Mouse (Mus musculus) neural tube, embryonic 11.5 days (tissue): ENCODE results near the gene Fam104a. TPM values are rescaled to one million over a fixed set of nuclear protein-coding genes. Genes with fewer than 3 reads are reported as not detected.

Experiments
- ATAC-seq: fragments of 200-750 bp; cut with Nextera tagmentation; 2 replicates; pipeline ENCODE4 v1.8.0; 2017; ENCODE audit warnings: moderate number of reproducible peaks, mild to moderate bottlenecking, moderate TSS enrichment, moderate library complexity; ENCODE audit not compliant: insufficient read depth, low FRiP score, low TSS enrichment
- DNase-seq: peaks from one replicate; pipeline ENCODE4 v3.0.0-alpha.2; 2015; ENCODE audit warnings: low spot score
- H3K27ac ChIP-seq: fragments of 300-500 bp; sonication (generic); 2 replicates; pipeline ENCODE4 v1.5.1; 2014; ENCODE audit warnings: low read depth, mild to moderate bottlenecking, low read length
- H3K27me3 ChIP-seq: fragments of 300-500 bp; sonication (generic); 2 replicates; pipeline ENCODE4 v1.6.1; 2014; ENCODE audit warnings: mild to moderate bottlenecking, low read length, mixed read lengths; ENCODE audit not compliant: control insufficient read depth, insufficient read depth
- H3K36me3 ChIP-seq: fragments of 300-500 bp; sonication (generic); 2 replicates; pipeline ENCODE4 v1.6.1; 2014; ENCODE audit warnings: mild to moderate bottlenecking, low read length, moderate library complexity, mixed read lengths; ENCODE audit not compliant: control insufficient read depth, insufficient read depth
- H3K4me1 ChIP-seq: fragments of 300-500 bp; sonication (generic); 2 replicates; pipeline ENCODE4 v1.6.1; 2014; ENCODE audit warnings: low read length, mixed read lengths; ENCODE audit not compliant: control insufficient read depth, insufficient read depth
- H3K4me2 ChIP-seq: fragments of 300-500 bp; sonication (generic); 2 replicates; pipeline ENCODE4 v1.6.1; 2014; ENCODE audit warnings: low read depth, mild to moderate bottlenecking, moderate library complexity
- H3K4me3 ChIP-seq: fragments of 300-500 bp; sonication (generic); 2 replicates; pipeline ENCODE4 v1.5.1; 2014; ENCODE audit warnings: low read depth, low read length
- H3K9ac ChIP-seq: fragments of 300-500 bp; sonication (generic); 2 replicates; pipeline ENCODE4 v1.6.1; 2014; ENCODE audit warnings: mild to moderate bottlenecking, low read length
- H3K9me3 ChIP-seq: fragments of 300-500 bp; sonication (generic); 2 replicates; pipeline ENCODE4 v1.6.1; 2016; ENCODE audit warnings: low read length; ENCODE audit not compliant: control insufficient read depth
- WGBS: fragments of 180-500 bp; shearing (Covaris S2); extraction: QIAGEN DNeasy Blood & Tissue Kit; methylation state at CpG from one replicate; pipeline ENCODE4 v1.1.7; 2014; 5-methylcytosine and 5-hydroxymethylcytosine counted together
- polyA plus RNA-seq: library from polyadenylated mRNA; unstranded; fragments of >200 nt; fragmentation: Nextera tagmentation; extraction: Ambion mirVana; gene quantifications from 2 replicates; pipeline ENCODE4 v1.2.1, GENCODE M21; 2014

Fam104a gene
- polyA plus RNA-seq, 1 experiment from 2014 or later = 57.9 TPM

GRCm38 (mm10) chr11:113638680-113639079 is 45.3 kb downstream of the Fam104a start:
- 94% methylated on average over 12 of the region's 12 CpGs for WGBS
- no peak overlapping the region for H3K9ac ChIP-seq
- DNase-seq = no peak

GRCm38 (mm10) chr11:113634699-113635121 is 49.2 kb downstream of the Fam104a start:
- ATAC-seq (no peak), DNase-seq (no peak)
- 75% methylated on average over 10 of the region's 10 CpGs for WGBS

More at GRCm38 (mm10) chr11:113638680-113639079, 45.3 kb downstream of the Fam104a start:
- Histone ChIP-seq H3K4me1 (no peaks in the 10 kb centered on the region), H3K36me3 (no peaks in the 10 kb centered on the region), H3K9me3 (no peaks in the 10 kb centered on the region), H3K27me3 (no peaks in the 10 kb centered on the region), H3K4me2 (no peak overlapping the region), H3K27ac (no peak overlapping the region), H3K4me3 (no peak overlapping the region)
- ATAC-seq = no peak

DNA sequence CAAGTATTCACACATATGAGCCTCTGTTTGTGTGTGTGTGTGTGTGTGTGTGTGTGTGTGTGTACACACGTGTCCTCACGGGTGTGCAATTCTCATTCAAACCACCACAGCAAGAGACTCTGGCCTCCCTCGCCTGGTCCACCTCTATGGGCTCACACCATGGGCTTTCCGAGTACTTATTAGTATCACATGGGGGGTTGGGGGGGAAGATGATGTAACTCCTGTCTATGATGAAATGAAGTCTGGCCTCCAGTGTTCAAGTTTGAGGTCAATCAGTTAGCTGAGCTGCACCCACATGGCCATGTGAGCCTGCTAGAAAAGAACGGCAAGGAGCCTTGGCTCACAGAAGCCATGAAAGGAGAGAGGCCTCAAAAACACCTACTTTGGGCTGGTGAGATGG is 50.6 kb downstream of the Fam104a start:
- H3K4me1 ChIP-seq = no peaks in the 10 kb centered on the region
- no peaks in the 10 kb centered on the region for H3K36me3 ChIP-seq
- DNase-seq = no peak
- H3K9me3 ChIP-seq = no peaks in the 10 kb centered on the region
- no peak overlapping the region for H3K4me2 ChIP-seq
- no peak overlapping the region for H3K27ac ChIP-seq
- H3K27me3 ChIP-seq = no peaks in the 10 kb centered on the region
- no peak overlapping the region for H3K4me3 ChIP-seq
- H3K9ac ChIP-seq = no peak overlapping the region
- ATAC-seq = no peak
- 94% methylated on average over 5 of the region's 5 CpGs for WGBS

More at GRCm38 (mm10) chr11:113634699-113635121, 49.2 kb downstream of the Fam104a start:
- Histone ChIP-seq H3K9me3 (no peaks in the 10 kb centered on the region), H3K9ac (no peak overlapping the region), H3K4me1 (no peaks in the 10 kb centered on the region), H3K36me3 (no peaks in the 10 kb centered on the region), H3K27ac (no peak overlapping the region), H3K4me2 (no peak overlapping the region), H3K4me3 (no peak overlapping the region), H3K27me3 (no peaks in the 10 kb centered on the region)

DNA sequence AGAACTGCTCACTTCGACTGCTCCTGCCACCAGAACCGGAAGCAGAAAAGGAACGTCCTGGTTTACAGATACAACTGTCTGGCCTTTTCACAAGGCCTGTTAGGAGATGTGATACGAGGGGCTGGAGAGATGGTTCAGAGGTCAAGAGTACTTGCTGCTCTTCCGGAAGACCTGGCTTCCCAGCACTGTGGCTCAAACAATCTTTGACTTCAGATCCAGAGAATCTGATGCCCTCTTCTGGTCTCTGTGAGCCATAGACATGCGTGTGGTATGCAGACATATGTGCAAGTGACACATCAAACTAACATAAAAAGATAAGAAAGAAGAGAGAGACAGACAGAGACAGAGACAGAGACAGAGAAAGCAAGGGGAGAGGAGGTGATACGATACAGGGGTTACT is 51.7 kb downstream of the Fam104a start:
- Histone ChIP-seq H3K4me1 (no peaks in the 10 kb centered on the region), H3K27ac (no peak overlapping the region), H3K4me3 (no peak overlapping the region), H3K36me3 (no peaks in the 10 kb centered on the region), H3K4me2 (no peak overlapping the region), H3K9me3 (no peaks in the 10 kb centered on the region), H3K9ac (no peak overlapping the region), H3K27me3 (no peaks in the 10 kb centered on the region)
- DNase-seq (no peak), ATAC-seq (no peak)
- 85% methylated on average over 7 of the region's 7 CpGs for WGBS

GRCm38 (mm10) chr11:113631862-113632261 is 52.1 kb downstream of the Fam104a start:
- H3K4me3 ChIP-seq = no peak overlapping the region
- H3K27ac ChIP-seq = no peak overlapping the region
- H3K4me2 ChIP-seq = no peak overlapping the region
- no peaks in the 10 kb centered on the region for H3K36me3 ChIP-seq
- no peaks in the 10 kb centered on the region for H3K4me1 ChIP-seq
- WGBS = 63% methylated on average over 8 of the region's 8 CpGs
- no peaks in the 10 kb centered on the region for H3K27me3 ChIP-seq
- DNase-seq (no peak), ATAC-seq (no peak)
- no peak overlapping the region for H3K9ac ChIP-seq
- H3K9me3 ChIP-seq = no peaks in the 10 kb centered on the region

GRCm38 (mm10) chr11:113631302-113631701 is 52.7 kb downstream of the Fam104a start:
- Histone ChIP-seq H3K4me1 (no peaks in the 10 kb centered on the region), H3K4me2 (no peak overlapping the region), H3K4me3 (no peak overlapping the region), H3K9me3 (no peaks in the 10 kb centered on the region), H3K36me3 (no peaks in the 10 kb centered on the region), H3K27ac (no peak overlapping the region), H3K27me3 (no peaks in the 10 kb centered on the region), H3K9ac (no peak overlapping the region)
- WGBS = 86% methylated on average over 8 of the region's 8 CpGs
- DNase-seq (no peak), ATAC-seq (no peak)

GRCm38 (mm10) chr11:113630642-113631041 is 53.3 kb downstream of the Fam104a start:
- Histone ChIP-seq H3K4me2 (no peak overlapping the region), H3K27me3 (no peaks in the 10 kb centered on the region), H3K9me3 (no peaks in the 10 kb centered on the region), H3K9ac (no peak overlapping the region), H3K27ac (no peak overlapping the region), H3K4me3 (no peak overlapping the region), H3K36me3 (no peaks in the 10 kb centered on the region), H3K4me1 (no peaks in the 10 kb centered on the region)
- DNase-seq (no peak), ATAC-seq (no peak)
- 61% methylated on average over 7 of the region's 7 CpGs for WGBS

DNA sequence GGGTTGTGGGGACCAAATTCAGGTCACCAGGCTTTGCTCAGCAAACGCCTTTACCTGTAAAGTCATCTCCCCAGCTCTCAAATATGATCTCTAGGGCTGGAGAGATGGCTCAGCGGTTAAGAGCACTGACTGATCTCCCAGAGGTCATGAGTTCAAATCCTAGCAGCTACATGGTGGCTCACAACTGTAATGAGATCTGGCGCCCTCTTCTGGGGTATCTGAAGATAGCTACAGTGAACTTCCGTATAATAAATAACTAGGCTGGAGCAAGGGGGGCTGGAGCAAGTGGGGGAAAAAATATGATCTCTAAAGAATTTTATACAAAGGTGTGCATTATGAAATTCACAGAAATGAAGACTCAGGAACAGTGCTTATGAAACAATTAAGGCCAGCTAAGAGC is 56.2 kb downstream of the Fam104a start:
- DNase-seq (no peak), ATAC-seq (no peak)
- 49% methylated on average over 4 of the region's 4 CpGs for WGBS

GRCm38 (mm10) chr11:113625437-113625836 is 58.5 kb downstream of the Fam104a start:
- Histone ChIP-seq H3K27me3 (peaks cover 5% of the 10 kb centered on the region; the same call in 1 of the 2 replicates), H3K36me3 (no peaks in the 10 kb centered on the region), H3K4me3 (no peak overlapping the region), H3K9me3 (no peaks in the 10 kb centered on the region), H3K27ac (no peak overlapping the region), H3K9ac (no peak overlapping the region), H3K4me1 (0 out of 2 replicates have a peak, but pooled peaks cover 4% of the 10 kb centered on the region), H3K4me2 (no peak overlapping the region)
- ATAC-seq = no peak
- no peak for DNase-seq
- 93% methylated on average over 18 of the region's 18 CpGs for WGBS

More for the DNA sequence above, 56.2 kb downstream of the Fam104a start:
- H3K9ac ChIP-seq = no peak overlapping the region
- H3K4me3 ChIP-seq = no peak overlapping the region
- no peak overlapping the region for H3K27ac ChIP-seq
- H3K9me3 ChIP-seq = no peaks in the 10 kb centered on the region
- no peaks in the 10 kb centered on the region for H3K36me3 ChIP-seq
- no peaks in the 10 kb centered on the region for H3K27me3 ChIP-seq
- H3K4me1 ChIP-seq = no peaks in the 10 kb centered on the region
- no peak overlapping the region for H3K4me2 ChIP-seq
